Mouse (Mus musculus) lung, embryonic 16.5 days (tissue): ENCODE measurements around the gene Il33. TPM values are rescaled to one million over a fixed set of nuclear protein-coding genes. Genes with fewer than 3 reads are reported as not detected.

Source experiments
- ATAC-seq: fragments of 200-750 bp; cut with Nextera tagmentation; 2 replicates; pipeline ENCODE4 v1.8.0; 2017; ENCODE audit warnings: low read depth, mild to moderate bottlenecking, moderate library complexity
- H3K27ac ChIP-seq: fragments of 300-500 bp; sonication (generic); 2 replicates; pipeline ENCODE4 v1.5.1; 2014; ENCODE audit warnings: mild to moderate bottlenecking, control low read depth, low read length
- H3K27me3 ChIP-seq: fragments of 300-500 bp; sonication (generic); 2 replicates; pipeline ENCODE4 v1.6.1; 2014; ENCODE audit warnings: low read depth, low read length, mixed read lengths; ENCODE audit not compliant: control insufficient read depth, insufficient read depth
- H3K36me3 ChIP-seq: fragments of 300-500 bp; sonication (generic); 2 replicates; pipeline ENCODE4 v1.6.1; 2014; ENCODE audit warnings: low read length; ENCODE audit not compliant: control insufficient read depth, insufficient read depth
- H3K4me1 ChIP-seq: fragments of 300-500 bp; sonication (generic); replicated peaks from 2 replicates; pipeline ENCODE4 v1.6.1; 2014; ENCODE audit warnings: low read length, mixed read lengths; ENCODE audit not compliant: control insufficient read depth, insufficient read depth
- H3K4me2 ChIP-seq: fragments of 300-500 bp; sonication (generic); 2 replicates; pipeline ENCODE4 v1.6.1; 2014; ENCODE audit warnings: low read depth, low read length, control low read depth
- H3K4me3 ChIP-seq: fragments of 300-500 bp; sonication (generic); 2 replicates; pipeline ENCODE4 v1.5.1; 2014; ENCODE audit warnings: mild to moderate bottlenecking, low read length, control low read depth
- H3K9ac ChIP-seq: fragments of 300-500 bp; sonication (generic); 2 replicates; pipeline ENCODE4 v1.6.1; 2014; ENCODE audit warnings: low read length, control low read depth
- H3K9me3 ChIP-seq: fragments of 300-500 bp; sonication (generic); 2 replicates; pipeline ENCODE4 v1.6.1; 2016; ENCODE audit warnings: low read length; ENCODE audit not compliant: control insufficient read depth
- WGBS: fragments of 180-500 bp; shearing (Covaris S2); extraction: QIAGEN DNeasy Blood & Tissue Kit; methylation state at CpG from one replicate; pipeline ENCODE4 v1.1.7; 2014; 5-methylcytosine and 5-hydroxymethylcytosine counted together
- polyA plus RNA-seq: library from polyadenylated mRNA; unstranded; fragments of >200 nt; fragmentation: Nextera tagmentation; extraction: Ambion mirVana; gene quantifications from 2 replicates; pipeline ENCODE4 v1.2.1, GENCODE M21; 2015

The Il33 gene
- polyA plus RNA-seq, 1 experiment from 2014 or later = 9.1 TPM

DNA sequence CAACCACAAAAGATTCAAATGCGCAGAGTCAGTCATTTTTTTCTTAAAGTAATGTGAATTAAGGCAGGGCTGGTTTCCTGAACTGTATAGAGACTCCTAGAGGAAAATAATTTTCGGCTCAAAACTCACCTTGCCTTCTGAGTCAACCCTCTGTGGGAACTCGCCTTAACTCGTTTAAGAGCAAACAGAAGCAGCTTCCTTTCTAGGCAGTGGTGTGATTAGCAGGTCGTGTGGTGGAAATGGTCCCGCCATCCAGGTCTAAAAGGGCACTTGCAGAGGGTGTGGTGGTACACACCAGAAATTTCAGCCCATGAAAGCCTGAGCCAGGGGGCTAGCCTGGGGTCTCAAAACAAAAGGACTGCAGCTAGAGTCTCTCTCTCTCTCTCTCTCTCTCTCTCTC, 32.1 kb upstream of the Il33 start:
- Histone ChIP-seq H3K4me2 (no peak overlapping the region), H3K27me3 (no peaks in the 10 kb centered on the region), H3K36me3 (no peaks in the 10 kb centered on the region), H3K9me3 (no peaks in the 10 kb centered on the region), H3K27ac (no peak overlapping the region), H3K9ac (no peak overlapping the region), H3K4me3 (no peak overlapping the region), H3K4me1 (no peaks in the 10 kb centered on the region)
- 46% methylated on average over 6 of the region's 6 CpGs for WGBS
- no peak for ATAC-seq

DNA sequence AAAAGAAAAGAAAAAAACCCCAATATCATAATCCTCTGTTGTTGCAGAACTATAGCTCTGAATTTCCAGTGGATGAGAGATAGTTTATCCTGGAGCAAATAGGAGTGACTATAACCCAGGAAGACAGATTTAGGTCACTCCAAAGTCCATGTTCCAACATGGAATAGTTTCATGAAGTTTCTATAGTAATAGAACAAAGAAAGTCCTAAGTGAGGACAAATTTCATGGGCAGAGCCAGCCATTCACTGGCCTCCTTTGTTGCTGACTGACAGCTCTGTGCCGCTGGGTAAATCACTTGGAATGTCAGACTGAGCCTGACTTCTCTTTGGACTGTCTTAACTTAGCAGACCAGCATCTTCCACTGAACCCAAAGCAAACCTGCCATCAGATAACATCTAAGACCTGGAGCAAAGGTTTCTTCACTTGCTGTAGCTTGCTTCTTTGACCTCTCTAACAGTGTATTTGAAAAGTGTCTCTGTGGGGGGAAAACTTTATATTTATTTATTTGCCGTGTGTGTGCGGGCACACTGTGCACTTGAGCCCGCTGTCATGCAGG, 31.1 kb upstream of the Il33 start:
- ATAC-seq = no peak
- WGBS = 78% methylated on average over 4 of the region's 4 CpGs

DNA sequence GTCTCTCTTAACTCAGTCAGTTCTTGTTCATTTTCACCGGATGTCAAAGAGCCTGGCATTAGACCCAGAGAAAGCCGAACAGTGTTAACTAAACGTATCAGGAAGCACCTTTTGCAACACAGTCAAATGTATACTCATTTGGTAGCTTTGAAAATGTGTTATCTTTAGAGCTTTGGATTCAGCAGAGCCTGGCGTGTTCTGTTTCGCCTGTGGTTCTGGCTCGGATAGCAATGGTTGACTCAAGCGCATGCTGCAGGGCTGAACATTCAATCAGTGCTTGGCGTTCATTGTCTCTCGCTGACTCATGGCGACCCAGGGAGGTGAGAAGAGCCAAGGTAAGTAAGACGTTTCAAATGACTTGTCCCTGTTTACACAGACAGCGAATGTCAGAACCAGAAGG, 30.5 kb upstream of the Il33 start:
- no peak overlapping the region for H3K4me2 ChIP-seq
- 78% methylated on average over 12 of the region's 12 CpGs for WGBS
- H3K9ac ChIP-seq = no peak overlapping the region

More for the DNA sequence above, 31.1 kb upstream of the Il33 start:
- H3K4me3 ChIP-seq = no peak overlapping the region
- no peaks in the 10 kb centered on the region for H3K36me3 ChIP-seq
- H3K9me3 ChIP-seq = no peaks in the 10 kb centered on the region
- no peak overlapping the region for H3K9ac ChIP-seq
- no peak overlapping the region for H3K27ac ChIP-seq
- no peaks in the 10 kb centered on the region for H3K4me1 ChIP-seq
- no peak overlapping the region for H3K4me2 ChIP-seq
- H3K27me3 ChIP-seq = no peaks in the 10 kb centered on the region

DNA sequence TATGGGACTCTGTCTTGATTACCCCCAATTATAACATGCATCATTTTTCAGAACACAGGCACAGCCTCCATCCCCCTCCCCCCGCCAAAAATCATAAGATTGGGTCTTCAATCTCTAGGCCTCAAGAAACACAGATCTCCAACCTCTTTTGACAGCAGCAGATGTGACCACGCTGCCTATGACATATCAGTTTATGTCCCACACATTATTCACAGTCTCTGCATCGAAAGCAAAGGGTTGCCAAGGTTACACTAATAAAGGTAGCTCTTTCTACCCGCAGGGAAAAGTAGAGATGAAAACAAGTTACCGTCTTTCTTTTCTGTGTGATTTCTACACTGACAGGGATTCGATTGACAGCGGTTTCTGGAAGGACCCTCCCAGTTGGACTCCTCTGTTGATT, 29.9 kb upstream of the Il33 start:
- H3K9ac ChIP-seq = no peak overlapping the region
- 80% methylated on average over 7 of the region's 7 CpGs for WGBS
- H3K27ac ChIP-seq = no peak overlapping the region
- no peak overlapping the region for H3K4me3 ChIP-seq
- H3K9me3 ChIP-seq = 0 out of 2 replicates have a peak, but pooled peaks cover 3% of the 10 kb centered on the region
- ATAC-seq = no peak
- no peak overlapping the region for H3K4me2 ChIP-seq
- H3K36me3 ChIP-seq = no peaks in the 10 kb centered on the region
- H3K27me3 ChIP-seq = no peaks in the 10 kb centered on the region
- no peaks in the 10 kb centered on the region for H3K4me1 ChIP-seq

More for the DNA sequence above, 30.5 kb upstream of the Il33 start:
- H3K27ac ChIP-seq = no peak overlapping the region
- no peak for ATAC-seq
- no peaks in the 10 kb centered on the region for H3K4me1 ChIP-seq
- no peaks in the 10 kb centered on the region for H3K36me3 ChIP-seq
- 0 out of 2 replicates have a peak, but pooled peaks cover under 1% of the 10 kb centered on the region for H3K9me3 ChIP-seq
- H3K4me3 ChIP-seq = no peak overlapping the region
- no peaks in the 10 kb centered on the region for H3K27me3 ChIP-seq

DNA sequence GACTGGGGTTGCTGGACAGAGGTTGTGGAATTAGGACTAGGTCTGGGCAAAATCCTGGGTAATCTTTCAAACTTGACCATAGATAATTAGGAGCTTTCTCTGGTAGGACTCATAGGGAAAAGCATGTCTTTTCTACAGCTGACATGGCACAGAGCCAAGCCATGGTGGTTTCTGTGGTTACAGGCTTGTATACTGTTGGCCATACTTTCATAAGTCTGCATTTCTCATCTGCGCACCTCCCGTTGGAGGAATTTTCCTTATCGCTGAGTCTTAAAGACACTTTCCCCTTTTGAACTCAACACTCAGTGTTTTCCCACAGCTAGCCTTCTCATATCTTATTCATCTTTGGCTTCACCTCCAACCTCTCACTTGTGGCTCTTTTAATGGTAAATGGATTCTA, 24.6 kb upstream of the Il33 start:
- WGBS = 75% methylated on average over 3 of the region's 3 CpGs
- ATAC-seq = no peak

DNA sequence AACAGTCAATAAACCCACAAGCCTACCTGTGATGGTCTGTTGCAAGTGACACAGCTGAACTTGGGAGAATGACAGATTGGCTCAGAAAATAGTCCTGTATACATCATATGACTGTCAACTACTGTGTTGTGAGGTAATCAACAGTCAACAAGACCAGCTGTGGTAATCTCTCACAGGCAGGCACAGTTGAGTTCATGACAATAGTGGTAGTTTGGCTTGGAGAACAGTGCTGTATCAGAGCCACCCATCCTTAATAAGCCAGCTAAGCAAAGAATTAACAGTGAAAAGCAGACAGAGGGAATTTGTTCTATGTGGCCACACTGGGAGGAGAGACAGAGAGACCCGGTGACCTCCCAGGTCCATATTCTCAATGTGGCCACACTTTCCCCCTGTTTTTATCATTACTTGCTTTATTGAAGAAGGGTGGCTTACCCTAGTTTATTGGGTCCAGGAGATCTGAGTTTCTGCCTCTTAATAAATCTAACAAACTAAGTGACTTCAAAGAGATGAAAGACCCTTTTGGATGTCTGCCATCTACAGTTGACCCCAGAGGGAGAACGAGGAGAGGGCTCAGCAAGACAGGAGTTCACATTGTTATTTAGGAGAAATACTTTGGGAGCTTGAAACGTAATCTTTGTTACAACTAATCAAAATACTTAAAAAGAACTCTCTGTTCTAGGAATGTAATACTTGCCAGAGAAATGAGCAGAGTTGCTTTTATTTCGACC, 22.4 kb upstream of the Il33 start:
- Histone ChIP-seq H3K27me3 (no peaks in the 10 kb centered on the region), H3K4me1 (no peaks in the 10 kb centered on the region; the same call in 1 of the 2 replicates), H3K36me3 (no peaks in the 10 kb centered on the region), H3K4me3 (no peak overlapping the region), H3K27ac (no peak overlapping the region), H3K9ac (no peak overlapping the region), H3K4me2 (no peak overlapping the region), H3K9me3 (0 out of 2 replicates have a peak, but pooled peaks cover 3% of the 10 kb centered on the region)
- 35% methylated on average over 4 of the region's 4 CpGs for WGBS
- no peak for ATAC-seq

More for the DNA sequence above, 24.6 kb upstream of the Il33 start:
- Histone ChIP-seq H3K9me3 (0 out of 2 replicates have a peak, but pooled peaks cover 3% of the 10 kb centered on the region), H3K27ac (no peak overlapping the region), H3K4me1 (no peaks in the 10 kb centered on the region; the same call in 1 of the 2 replicates), H3K4me2 (no peak overlapping the region), H3K9ac (no peak overlapping the region), H3K4me3 (no peak overlapping the region), H3K36me3 (no peaks in the 10 kb centered on the region), H3K27me3 (no peaks in the 10 kb centered on the region)

DNA sequence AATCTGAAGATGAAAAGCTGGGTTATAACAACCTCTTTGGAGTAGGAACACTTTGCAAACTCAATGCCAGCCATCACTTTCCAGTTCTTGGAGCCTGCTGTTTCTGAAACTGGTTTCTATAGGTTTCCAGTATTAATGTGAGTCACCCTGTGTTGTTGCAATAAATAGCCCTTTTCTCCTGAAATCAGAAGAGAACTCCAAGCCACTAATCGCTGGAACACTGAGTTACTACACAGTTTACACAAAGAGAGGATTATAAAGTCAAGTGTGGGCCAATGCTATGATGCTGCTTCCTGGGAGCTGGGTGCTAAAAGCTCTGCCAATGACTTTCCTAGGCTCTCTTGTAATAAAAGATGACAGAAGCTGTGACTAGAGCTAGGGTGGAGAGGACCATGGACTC, 19.0 kb upstream of the Il33 start:
- Histone ChIP-seq H3K4me1 (no peaks in the 10 kb centered on the region; the same call in 1 of the 2 replicates), H3K36me3 (no peaks in the 10 kb centered on the region), H3K9me3 (no peaks in the 10 kb centered on the region), H3K27ac (no peak overlapping the region), H3K4me3 (no peak overlapping the region), H3K4me2 (no peak overlapping the region), H3K9ac (no peak overlapping the region), H3K27me3 (no peaks in the 10 kb centered on the region)
- WGBS = 75% methylated on average over 1 of the region's 1 CpGs
- no peak for ATAC-seq

DNA sequence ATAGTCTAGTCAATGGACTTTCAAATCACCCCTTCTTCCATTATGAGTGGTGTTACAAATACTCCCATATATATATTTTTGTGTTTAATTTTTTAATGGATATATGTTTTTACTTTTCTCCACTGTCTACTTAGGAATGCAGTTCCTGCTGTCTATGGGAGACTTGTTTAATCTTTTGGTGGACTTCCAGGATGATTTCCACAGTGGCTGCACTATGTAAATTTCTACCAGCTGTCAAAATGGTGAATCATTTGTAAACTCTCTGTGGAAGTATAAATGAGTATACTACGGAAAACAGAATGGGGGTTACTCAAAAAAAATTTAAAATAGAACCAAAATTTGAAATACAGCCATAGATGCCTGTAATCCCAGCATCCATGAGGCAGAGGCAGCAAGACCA, 15.7 kb upstream of the Il33 start:
- no peak overlapping the region for H3K27ac ChIP-seq
- H3K4me1 ChIP-seq = no peaks in the 10 kb centered on the region
- WGBS = 57% methylated on average over 1 of the region's 1 CpGs
- no peak for ATAC-seq
- H3K4me3 ChIP-seq = no peak overlapping the region
- no peaks in the 10 kb centered on the region for H3K36me3 ChIP-seq
- no peaks in the 10 kb centered on the region for H3K9me3 ChIP-seq
- no peak overlapping the region for H3K4me2 ChIP-seq
- no peaks in the 10 kb centered on the region for H3K27me3 ChIP-seq
- no peak overlapping the region for H3K9ac ChIP-seq

DNA sequence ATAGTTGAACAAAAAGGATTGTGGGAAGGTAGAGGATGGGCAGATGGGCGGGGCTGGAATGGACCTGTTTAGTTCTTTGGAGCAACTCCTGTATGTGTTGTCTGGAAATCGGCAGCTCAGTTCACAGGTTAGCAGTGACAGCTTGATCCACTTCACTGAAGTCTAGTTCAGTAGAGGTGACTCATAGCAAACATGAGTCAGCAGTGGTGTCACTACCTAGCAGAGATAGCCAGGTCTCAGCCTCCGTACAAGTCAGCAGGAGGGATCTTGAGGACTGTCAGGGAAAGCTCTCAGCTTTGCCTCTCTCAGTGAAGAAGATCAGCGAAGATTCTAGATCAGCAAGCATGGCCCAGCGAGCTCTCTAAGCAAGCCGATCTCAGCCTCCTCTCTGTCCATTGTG, 13.0 kb upstream of the Il33 start:
- Histone ChIP-seq H3K4me2 (no peak overlapping the region), H3K9me3 (no peaks in the 10 kb centered on the region), H3K4me1 (no peaks in the 10 kb centered on the region), H3K27ac (no peak overlapping the region), H3K27me3 (no peaks in the 10 kb centered on the region), H3K4me3 (no peak overlapping the region), H3K36me3 (no peaks in the 10 kb centered on the region), H3K9ac (no peak overlapping the region)
- ATAC-seq = no peak
- WGBS = 85% methylated on average over 6 of the region's 6 CpGs
